Mouse (Mus musculus) layer of hippocampus, adult 9-11 months (tissue): ENCODE data around the gene Rnf41.

Experiments
- DNase-seq: peaks from one replicate; pipeline ENCODE4 v3.0.0; 2022

The Rnf41 gene

GRCm38 (mm10) chr10:128411211-128412054 lies at the start of gene Rnf41, which contains the start of gene Nabp2:
Gene Rnf41, plus strand, starts transcription at chr10:128411657.
Gene Nabp2, minus strand, starts transcription at chr10:128411492.
- peak; percentile 97 for DNase-seq

DNA sequence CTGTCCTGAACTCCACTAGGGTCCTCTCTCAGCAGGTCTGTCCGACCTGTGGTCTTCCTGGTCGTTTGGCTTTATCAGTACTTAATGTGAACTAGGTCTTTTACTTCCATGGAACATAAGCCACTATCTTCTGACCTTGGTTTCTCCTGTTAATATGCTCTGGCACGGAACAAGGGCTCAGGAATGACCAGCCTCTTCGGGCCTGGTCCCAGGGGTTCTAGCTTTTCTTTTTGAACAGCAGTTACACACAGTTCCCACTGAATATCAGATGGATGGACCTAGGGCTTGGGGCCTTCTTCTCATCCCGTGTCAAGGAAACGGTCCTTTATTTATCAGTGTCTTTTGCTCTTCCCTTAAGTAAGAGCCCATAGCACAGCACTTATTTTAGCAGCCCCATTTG lies 49.6 kb upstream of the Rnf41 start:
- DNase-seq, result no peak

GRCm38 (mm10) chr10:128362568-128362967 lies 48.9 kb upstream of the Rnf41 start:
- DNase-seq, result no peak

- DNase-seq, result no peak
These were observed 43.5 kb upstream of the Rnf41 start for GRCm38 (mm10) chr10:128367899-128368401.

- DNase-seq, result peak; percentile 96
These were observed 42.8 kb upstream of the Rnf41 start, which contains the start of gene Coq10a for GRCm38 (mm10) chr10:128368402-128369217. Gene Coq10a, minus strand, starts transcription at chr10:128368997.

GRCm38 (mm10) chr10:128369218-128369543 lies 42.3 kb upstream of the Rnf41 start:
- no peak for DNase-seq

- DNase-seq, result no peak
These were observed 41.9 kb upstream of the Rnf41 start for GRCm38 (mm10) chr10:128369599-128369998.

DNA sequence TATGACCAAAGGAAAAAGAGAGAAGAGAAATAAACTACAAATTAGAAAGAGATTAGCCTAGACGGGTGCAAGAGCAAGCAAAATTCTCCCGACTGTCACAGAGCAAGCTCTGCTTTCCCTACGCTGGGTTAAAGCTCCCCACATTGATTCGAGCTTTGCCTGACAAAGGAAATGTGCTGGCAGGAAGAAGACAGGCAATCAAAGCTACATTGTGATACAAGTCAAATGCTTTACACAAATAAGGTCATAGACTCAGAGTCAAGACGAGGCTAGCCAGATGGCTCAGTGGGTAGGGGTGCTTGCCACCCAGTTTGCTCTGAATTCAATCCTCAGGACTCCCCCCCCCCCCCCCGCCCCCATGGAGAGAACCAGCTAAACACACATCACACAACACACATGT lies 41.4 kb upstream of the Rnf41 start:
- DNase-seq, result no peak

DNA sequence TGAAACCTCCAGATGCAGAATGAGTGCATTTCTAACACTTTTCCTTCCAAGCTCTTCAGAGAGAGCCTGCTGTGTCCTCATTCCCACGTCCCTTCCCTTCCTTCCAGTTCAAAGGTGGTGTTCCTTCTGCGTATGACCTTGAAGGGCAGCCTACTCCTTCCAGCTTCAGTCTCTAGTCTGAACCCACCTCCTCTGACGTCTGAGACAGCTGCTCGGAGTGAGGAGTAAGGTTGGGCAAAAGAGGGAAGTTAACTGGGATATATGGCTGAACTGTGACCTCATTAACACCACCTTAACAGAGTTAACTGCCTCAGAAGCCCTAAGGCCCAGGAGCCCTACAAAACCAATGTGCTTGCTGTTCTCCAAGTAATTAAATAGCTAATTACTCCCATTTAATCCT lies 40.9 kb upstream of the Rnf41 start:
- no peak for DNase-seq

DNA sequence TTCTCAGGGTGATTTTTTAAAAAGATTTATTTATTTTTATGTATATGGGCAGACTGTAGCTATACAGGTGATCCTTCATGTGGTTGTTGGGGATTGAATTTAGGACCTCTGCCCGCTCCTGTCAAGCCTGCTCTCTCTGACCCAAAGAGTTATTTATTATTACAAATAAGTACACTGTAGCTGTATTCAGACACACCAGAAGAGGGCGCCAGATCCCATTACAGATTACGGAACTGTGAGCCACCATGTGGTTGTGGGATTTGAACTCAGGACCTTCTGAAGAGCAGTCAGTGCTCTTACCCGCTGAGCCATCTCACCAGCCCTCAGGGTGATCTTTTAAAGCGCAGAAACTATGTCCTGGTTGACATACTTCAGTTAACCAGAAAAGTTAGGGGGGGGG lies 39.3 kb upstream of the Rnf41 start:
- no peak for DNase-seq

GRCm38 (mm10) chr10:128372989-128373748 lies 38.3 kb upstream of the Rnf41 start:
- DNase-seq, result no peak

- DNase-seq, result no peak
These were observed 37.1 kb upstream of the Rnf41 start for GRCm38 (mm10) chr10:128374393-128374792.

GRCm38 (mm10) chr10:128376099-128376454 lies 35.4 kb upstream of the Rnf41 start:
- no peak for DNase-seq

- peak; percentile 71 for DNase-seq
These were observed 34.8 kb upstream of the Rnf41 start, which contains the start of gene Ankrd52 for GRCm38 (mm10) chr10:128376455-128377211. Gene Ankrd52, plus strand, starts transcription at chr10:128377115.

- no peak for DNase-seq
These were observed 34.1 kb upstream of the Rnf41 start for GRCm38 (mm10) chr10:128377222-128377939.

DNA sequence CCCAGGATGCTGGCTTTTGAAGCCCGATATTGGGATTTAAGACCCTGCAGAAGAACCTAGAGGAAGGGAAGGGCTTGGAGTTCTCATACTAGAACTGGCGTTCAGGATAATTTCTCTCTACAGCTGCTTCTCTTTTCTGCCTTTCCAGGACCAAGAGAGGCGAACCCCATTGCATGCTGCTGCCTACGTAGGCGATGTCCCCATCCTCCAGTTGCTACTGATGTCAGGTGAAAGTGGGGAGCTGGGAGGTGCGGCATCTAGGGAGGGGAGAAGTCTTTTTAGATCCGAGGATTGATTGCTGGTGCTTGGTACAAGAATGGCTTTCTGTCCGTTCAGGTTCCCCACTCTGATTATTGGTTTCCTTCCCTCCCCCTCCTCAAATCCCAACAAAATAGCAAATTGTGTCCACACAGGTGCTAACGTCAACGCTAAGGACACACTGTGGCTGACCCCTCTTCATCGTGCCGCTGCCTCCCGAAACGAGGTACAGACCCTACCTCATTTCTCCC lies 33.5 kb upstream of the Rnf41 start:
- DNase-seq, result no peak

GRCm38 (mm10) chr10:128378462-128378861 lies 33.0 kb upstream of the Rnf41 start:
- no peak for DNase-seq

- DNase-seq, result no peak
These were observed 32.2 kb upstream of the Rnf41 start for GRCm38 (mm10) chr10:128379260-128379659.

GRCm38 (mm10) chr10:128380565-128380964 lies 30.9 kb upstream of the Rnf41 start:
- DNase-seq, result no peak

DNA sequence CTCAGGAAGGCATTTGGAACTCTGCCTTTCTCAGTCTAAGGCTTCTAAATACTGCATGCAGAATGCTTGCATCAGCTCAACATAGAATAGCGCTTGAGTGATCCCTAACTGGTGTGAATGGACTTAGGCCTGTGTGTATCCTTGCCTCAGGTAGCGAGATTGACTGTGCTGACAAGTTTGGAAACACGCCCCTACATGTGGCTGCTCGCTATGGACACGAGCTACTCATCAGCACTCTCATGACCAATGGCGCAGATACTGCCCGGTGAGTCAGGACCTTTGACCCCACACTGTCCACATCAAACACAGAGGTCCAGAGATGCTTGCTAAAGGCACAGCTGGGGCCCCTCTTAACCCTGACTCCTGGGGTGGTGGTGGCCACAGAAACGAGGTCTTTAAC lies 29.0 kb upstream of the Rnf41 start:
- DNase-seq, result no peak

DNA sequence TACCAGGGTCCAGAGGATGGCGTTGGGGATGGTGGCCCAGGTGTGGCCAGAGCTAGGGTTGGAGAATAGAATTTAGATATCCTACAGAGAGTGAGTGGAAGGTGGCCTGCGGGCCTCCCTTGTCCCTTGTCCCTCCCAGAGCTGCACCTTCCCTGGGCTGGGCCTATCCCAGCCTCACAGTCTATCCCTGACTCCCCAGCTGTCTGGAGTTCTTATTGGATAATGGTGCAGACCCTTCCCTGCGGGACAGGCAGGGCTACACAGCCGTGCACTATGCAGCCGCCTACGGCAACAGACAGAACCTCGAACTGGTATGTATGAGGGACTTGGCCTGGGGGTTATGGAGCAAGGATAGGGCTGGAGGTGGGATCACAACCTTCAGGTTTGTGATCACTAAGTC lies 25.6 kb upstream of the Rnf41 start:
- no peak for DNase-seq
